Mouse (Mus musculus) urinary bladder, postnatal 4 days (tissue): Measurements from ENCODE around the gene Fcrlb.

Experiments used
- DNase-seq, 2 experiments: peaks; one replicate each; pipeline ENCODE4 v3.0.0; 2021 to 2022; ENCODE audit warnings: low spot score in 2 of 2

The Fcrlb gene

GRCm38 (mm10) chr1:170907456-170908191 lies 5.1 kb downstream of the Fcrlb start:
- peak; percentile 25 to 60 for DNase-seq

DNA sequence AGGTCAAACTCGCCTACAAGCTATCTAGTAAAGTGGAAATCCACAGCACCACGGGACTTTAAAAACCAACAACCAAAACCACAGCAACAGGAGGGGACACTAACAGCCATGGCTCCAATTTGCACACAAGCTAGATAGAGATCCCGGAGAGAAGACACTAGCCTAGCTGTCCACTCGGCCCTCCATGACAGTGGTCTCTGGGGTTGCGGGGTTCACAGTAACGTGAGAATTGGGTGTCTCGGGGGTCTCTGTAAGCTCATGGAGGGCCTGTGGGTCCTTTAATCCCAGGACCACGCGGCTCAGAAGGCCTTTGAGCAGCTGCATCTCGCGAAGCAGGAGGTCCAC lies 5.7 kb downstream of the Fcrlb start:
- no peak for DNase-seq

DNA sequence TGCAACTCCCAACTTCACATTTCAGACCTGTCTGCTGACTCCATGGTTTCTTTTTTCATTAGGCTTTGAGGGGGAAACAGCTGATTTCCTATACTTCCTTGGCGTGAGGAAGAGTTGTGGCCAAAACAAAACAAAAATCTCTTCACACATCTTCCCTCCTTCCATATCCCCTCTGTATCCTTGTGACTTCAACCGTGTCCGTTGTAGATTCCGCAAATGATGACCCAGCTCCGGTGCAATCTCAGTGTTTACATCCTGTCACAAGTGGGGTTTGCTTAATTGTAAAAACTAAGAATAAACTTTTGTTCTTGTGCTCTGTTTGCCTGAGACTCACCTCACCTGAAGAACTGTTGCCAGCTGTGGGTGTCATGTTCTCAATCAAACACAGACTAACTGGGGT lies 9.3 kb downstream of the Fcrlb start:
- DNase-seq, result no peak

- peak; percentile 64 to 91 for DNase-seq
Observed at GRCm38 (mm10) chr1:170901536-170902238, 11.1 kb downstream of the Fcrlb start.

- DNase-seq, result no peak
Observed at GRCm38 (mm10) chr1:170900799-170901467, 11.8 kb downstream of the Fcrlb start.

- no peak for DNase-seq
Observed at GRCm38 (mm10) chr1:170898413-170899075, 14.2 kb downstream of the Fcrlb start.

DNA sequence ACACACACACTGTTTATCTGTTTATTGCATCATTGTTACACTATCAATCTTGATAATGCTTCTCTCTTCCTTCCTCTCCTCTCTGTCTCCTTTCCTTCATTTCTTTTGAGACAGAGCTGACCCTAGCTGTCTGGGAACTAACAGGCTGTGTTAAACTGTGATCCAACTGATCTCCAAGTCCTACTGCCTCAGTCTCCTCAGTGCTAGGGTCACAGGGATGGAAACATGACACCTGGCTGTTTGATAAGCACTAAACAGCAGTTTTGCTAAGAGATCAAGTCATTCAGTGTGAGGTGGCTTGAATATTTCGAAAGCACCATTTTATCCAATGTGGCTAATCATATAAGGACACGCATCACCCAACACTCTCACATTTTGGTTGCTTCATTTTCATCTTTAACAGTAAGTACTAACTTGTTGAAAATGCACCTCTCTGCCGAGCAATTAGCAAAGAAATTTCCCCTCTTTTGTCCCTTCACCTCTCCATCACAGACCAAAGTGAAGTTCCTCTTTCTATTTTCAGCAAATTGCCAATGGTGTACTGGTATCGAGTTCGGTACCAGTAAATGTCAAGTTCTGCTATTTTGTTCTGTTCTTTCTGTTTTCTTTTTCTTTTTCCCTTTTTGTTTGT lies 16.0 kb downstream of the Fcrlb start:
- DNase-seq, result no peak

GRCm38 (mm10) chr1:170894603-170895602 lies 17.8 kb downstream of the Fcrlb start:
- DNase-seq, result peak in 1 of 2 experiments; percentile 22

- DNase-seq, result no peak
Observed at GRCm38 (mm10) chr1:170892279-170892678, 20.5 kb downstream of the Fcrlb start.

- DNase-seq, result no peak
Observed at GRCm38 (mm10) chr1:170891646-170892045, 21.1 kb downstream of the Fcrlb start.

- no peak for DNase-seq
Observed at GRCm38 (mm10) chr1:170889310-170889709, 23.4 kb downstream of the Fcrlb start.

- no peak for DNase-seq
Observed at GRCm38 (mm10) chr1:170886044-170886458, 26.7 kb downstream of the Fcrlb start.

DNA sequence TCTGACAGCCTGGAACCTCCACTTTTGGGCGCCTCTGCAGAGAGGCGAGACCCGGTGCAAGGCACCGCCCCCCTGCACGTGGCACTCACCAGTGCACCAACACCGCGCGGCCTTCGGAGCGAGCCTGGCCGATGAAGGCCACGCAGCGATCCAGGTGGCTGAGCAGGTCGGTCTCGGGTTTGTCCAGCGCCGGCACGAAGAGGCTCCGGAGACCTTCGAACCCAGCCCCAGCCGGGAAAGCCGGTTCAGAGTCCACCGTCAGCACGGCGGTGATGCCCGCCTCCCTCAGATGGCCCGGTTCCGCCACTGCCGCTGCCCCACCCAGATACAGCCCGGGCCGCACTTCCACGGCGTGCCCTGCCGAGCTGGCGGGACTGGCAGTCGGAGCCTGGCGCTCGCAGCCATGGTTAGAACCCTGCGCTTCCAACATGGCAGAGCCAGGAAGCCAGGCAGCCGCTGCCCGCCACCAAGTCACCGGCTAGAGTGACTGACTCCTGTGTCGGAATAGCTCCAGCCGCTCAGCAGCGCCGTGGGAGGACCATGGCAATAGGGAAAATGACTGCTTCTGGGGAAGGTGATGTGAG lies 27.7 kb downstream of the Fcrlb start, which contains the start of the genes Gm26620 and Dusp12:
Gm26620 (plus strand) TSS at position 88 of the 584 bp plus-strand sequence.
Dusp12 (minus strand) TSS at position 563 of the 584 bp plus-strand sequence.
- peak; percentile 76 to 84 for DNase-seq

GRCm38 (mm10) chr1:170884390-170884789 lies 28.4 kb downstream of the Fcrlb start:
- DNase-seq, result no peak

DNA sequence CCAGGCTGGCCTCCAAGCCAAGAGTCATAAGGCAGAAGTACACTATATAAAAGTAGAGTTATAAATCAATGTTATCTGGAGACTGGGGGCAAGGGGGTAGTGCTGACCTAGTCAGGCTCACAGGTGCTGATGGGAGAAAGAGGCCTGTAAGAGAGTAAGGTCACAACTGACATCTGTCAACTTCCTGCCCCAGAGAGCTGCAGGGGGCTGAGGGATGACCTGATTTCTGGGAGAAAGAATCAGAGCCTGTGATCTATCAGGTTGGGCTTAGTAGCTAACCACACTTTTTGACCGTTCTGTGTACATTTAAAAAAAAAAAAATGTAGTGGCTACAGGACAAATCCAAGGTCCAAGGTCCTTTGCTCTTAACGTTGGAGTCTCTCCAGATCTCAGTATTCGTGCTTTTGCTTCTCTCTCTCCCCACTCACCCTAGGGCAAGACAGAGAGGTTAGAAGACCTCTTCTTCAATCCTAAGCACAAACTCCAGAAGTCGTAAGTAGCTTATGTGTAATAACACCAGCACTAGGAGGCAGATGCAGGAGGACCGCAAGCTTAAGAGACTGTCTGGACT lies 29.7 kb downstream of the Fcrlb start:
- DNase-seq, result no peak

GRCm38 (mm10) chr1:170876906-170877305 lies 35.8 kb downstream of the Fcrlb start:
- no peak for DNase-seq

DNA sequence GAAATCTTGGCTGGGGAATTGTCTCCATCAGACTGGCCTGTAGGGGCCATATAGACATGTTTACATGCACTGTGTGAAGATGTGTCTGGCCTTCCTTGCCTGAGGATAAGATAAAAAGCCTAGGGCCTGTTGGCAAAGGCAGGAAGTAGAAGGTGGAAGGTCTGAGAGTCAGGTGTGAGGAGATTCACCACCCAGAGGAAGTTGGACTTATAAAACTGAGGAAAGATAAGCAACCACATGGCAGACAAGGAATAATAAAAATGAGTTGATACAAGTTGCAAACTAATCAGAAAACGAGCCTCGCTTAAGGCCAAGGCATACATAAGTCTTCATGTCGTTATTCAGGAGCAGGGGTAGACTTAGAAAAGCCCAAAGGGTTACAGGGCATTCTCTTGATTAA lies 37.1 kb downstream of the Fcrlb start:
- DNase-seq, result no peak

GRCm38 (mm10) chr1:170871961-170872360 lies 40.8 kb downstream of the Fcrlb start:
- DNase-seq, result no peak

DNA sequence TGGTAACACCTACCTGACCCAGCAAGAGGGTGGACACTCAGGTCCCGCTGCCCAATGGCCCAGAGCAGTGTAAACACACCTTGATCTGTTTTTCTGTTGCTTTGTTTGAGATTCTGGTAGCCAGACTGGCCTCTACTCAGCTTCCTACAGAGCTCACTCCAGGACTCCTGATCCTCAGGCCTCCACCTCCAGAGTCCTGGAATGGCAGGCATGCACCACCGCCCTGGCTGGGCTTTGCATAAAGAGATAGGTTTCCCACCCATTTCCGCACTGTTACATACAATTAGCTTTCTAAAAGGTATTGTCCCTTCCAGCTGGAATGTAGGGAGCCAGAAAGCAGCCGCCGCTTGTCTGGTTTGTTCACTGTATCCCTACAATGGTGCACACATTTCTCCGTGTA lies 41.3 kb downstream of the Fcrlb start:
- no peak for DNase-seq

DNA sequence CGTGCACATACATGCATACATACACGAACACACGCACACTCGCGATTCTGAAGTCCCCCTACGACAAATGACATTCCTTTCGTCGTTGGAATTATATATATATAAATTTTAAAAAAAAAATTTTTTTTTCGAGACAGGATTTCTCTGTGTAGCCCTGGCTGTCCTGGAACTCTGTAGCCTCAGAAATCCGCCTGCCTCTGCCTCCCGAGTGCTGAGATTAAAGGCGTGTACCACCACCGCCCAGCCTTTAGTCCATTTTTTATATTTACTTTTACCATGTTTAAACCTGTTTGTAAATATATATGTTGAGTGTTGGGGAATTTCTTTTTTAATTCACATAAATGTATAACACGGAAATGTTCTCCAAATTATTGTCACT lies 43.8 kb downstream of the Fcrlb start:
- DNase-seq, result no peak
